Mouse (Mus musculus) spleen, adult 2 months (tissue): ENCODE measurements at regions not wholly inside any gene's neighbourhood (a gene's known extent, or its start where the extent isn't known, plus 50 kb on each side); places are given as distances from the start of the nearest gene placed in this dataset.

Experiments used
- DNase-seq, 2 experiments: peaks; one replicate each; pipeline versions ENCODE4 v3.0.0 to v3.0.0-alpha.2; 2012 to 2021; ENCODE audit warnings: low spot score in 2 of 2, low read depth in 1 of 2
- H3K27ac ChIP-seq: fragments of 200-500 bp; 2 replicates; pipeline ENCODE4 v1.5.1; 2012; ENCODE audit warnings: low read length, inconsistent platforms; ENCODE audit not compliant: insufficient read depth
- H3K27me3 ChIP-seq: fragments of 200-500 bp; 2 replicates; pipeline ENCODE4 v1.6.1; 2012; ENCODE audit warnings: mild to moderate bottlenecking, moderate library complexity, low read length, inconsistent platforms; ENCODE audit not compliant: control insufficient read depth, insufficient read depth
- H3K36me3 ChIP-seq: fragments of 200-500 bp; 2 replicates; pipeline ENCODE4 v1.6.1; 2012; ENCODE audit warnings: mild to moderate bottlenecking, low read length, inconsistent platforms; ENCODE audit not compliant: control insufficient read depth, insufficient read depth
- H3K4me1 ChIP-seq: fragments of 200-500 bp; 2 replicates; pipeline ENCODE4 v1.6.1; 2011; ENCODE audit warnings: inconsistent platforms; ENCODE audit not compliant: control insufficient read depth, insufficient read depth, insufficient read length
- H3K4me3 ChIP-seq: fragments of 200-500 bp; 2 replicates; pipeline ENCODE4 v1.5.1; 2011; ENCODE audit warnings: mild to moderate bottlenecking, inconsistent platforms; ENCODE audit not compliant: insufficient read depth, insufficient read length; ENCODE audit errors: extremely low read depth
- CTCF ChIP-seq: fragments of 200-500 bp; IDR thresholded peaks from 2 replicates; pipeline ENCODE4 v1.5.1; 2011; ENCODE audit warnings: mild to moderate bottlenecking, inconsistent platforms; ENCODE audit not compliant: insufficient read depth, insufficient read length, insufficient replicate concordance; ENCODE audit errors: extremely low read depth
- POLR2A ChIP-seq: fragments of 200-500 bp; IDR thresholded peaks from 2 replicates; pipeline ENCODE4 v1.6.1; 2011; ENCODE audit warnings: low read depth, low read length, inconsistent platforms
- WGBS: fragments of 180-500 bp; shearing (Covaris S2); methylation state at CpG from one replicate; pipeline ENCODE4 v1.1.7; 2018; 5-methylcytosine and 5-hydroxymethylcytosine counted together

GRCm38 (mm10) chr12:107082541-107082940 is 405.9 kb upstream of the 3110018I06Rik start:
- H3K36me3 ChIP-seq: no peaks in the 10 kb centered on the region
- no peaks in the 10 kb centered on the region for H3K4me1 ChIP-seq
- no peaks in the 10 kb centered on the region for H3K27me3 ChIP-seq
- 92% methylated on average over 10 of the region's 10 CpGs for WGBS
- no peak for DNase-seq
- TF ChIP-seq POLR2A (no peak), CTCF (no peak)
- no peak overlapping the region for H3K4me3 ChIP-seq
- H3K27ac ChIP-seq: no peak overlapping the region

GRCm38 (mm10) chr12:107085058-107085905 is 403.1 kb upstream of the 3110018I06Rik start:
- no peak overlapping the region for H3K4me3 ChIP-seq
- no peaks in the 10 kb centered on the region for H3K36me3 ChIP-seq
- no peaks in the 10 kb centered on the region for H3K4me1 ChIP-seq
- H3K27me3 ChIP-seq: no peaks in the 10 kb centered on the region
- H3K27ac ChIP-seq: no peak overlapping the region
- TF ChIP-seq CTCF: no peak
- TF ChIP-seq POLR2A: no peak
- DNase-seq: no peak
- WGBS: 64% methylated on average over 14 of the region's 14 CpGs

- TF ChIP-seq CTCF (no peak), POLR2A (no peak)
- Histone ChIP-seq H3K4me1 (no peaks in the 10 kb centered on the region), H3K4me3 (no peak overlapping the region), H3K36me3 (no peaks in the 10 kb centered on the region), H3K27me3 (no peaks in the 10 kb centered on the region), H3K27ac (no peak overlapping the region)
- 44% methylated on average over 16 of the region's 16 CpGs for WGBS
- DNase-seq: peak; percentile 28 to 41
These were observed 402.4 kb upstream of the 3110018I06Rik start for GRCm38 (mm10) chr12:107085906-107086655.

GRCm38 (mm10) chr12:107092151-107092550 is 396.3 kb upstream of the 3110018I06Rik start:
- H3K36me3 ChIP-seq: no peaks in the 10 kb centered on the region
- TF ChIP-seq CTCF (no peak), POLR2A (no peak)
- no peaks in the 10 kb centered on the region for H3K4me1 ChIP-seq
- no peaks in the 10 kb centered on the region for H3K27me3 ChIP-seq
- DNase-seq: no peak
- H3K4me3 ChIP-seq: no peak overlapping the region
- WGBS: 79% methylated on average over 3 of the region's 3 CpGs
- H3K27ac ChIP-seq: no peak overlapping the region

GRCm38 (mm10) chr12:107093326-107093725 is 395.1 kb upstream of the 3110018I06Rik start:
- TF ChIP-seq CTCF (no peak), POLR2A (no peak)
- Histone ChIP-seq H3K27me3 (no peaks in the 10 kb centered on the region), H3K4me1 (no peaks in the 10 kb centered on the region), H3K36me3 (no peaks in the 10 kb centered on the region), H3K27ac (no peak overlapping the region), H3K4me3 (no peak overlapping the region)
- DNase-seq: no peak
- 86% methylated on average over 13 of the region's 13 CpGs for WGBS

GRCm38 (mm10) chr12:107095409-107095808 is 393.0 kb upstream of the 3110018I06Rik start:
- 87% methylated on average over 6 of the region's 6 CpGs for WGBS
- Histone ChIP-seq H3K4me1 (no peaks in the 10 kb centered on the region), H3K4me3 (no peak overlapping the region), H3K36me3 (no peaks in the 10 kb centered on the region), H3K27ac (no peak overlapping the region), H3K27me3 (no peaks in the 10 kb centered on the region)
- TF ChIP-seq CTCF: no peak
- no peak for TF ChIP-seq POLR2A
- DNase-seq: no peak
